Mouse (Mus musculus) heart, embryonic 12.5 days (tissue): ENCODE measurements around the gene Fam13c. TPM values are rescaled to one million over a fixed set of nuclear protein-coding genes. Genes with fewer than 3 reads are reported as not detected.
A peak's percentile ranks its signal among the peaks of the same experiment; 100 is the strongest.
"Not testable (repeated sequence)": the region's sequence is repeated elsewhere in the genome, so short reads cannot be mapped to it uniquely, and the experiment has no call there.

ENCODE experiments used
- ATAC-seq: fragments of 200-750 bp; cut with Nextera tagmentation; 2 replicates; pipeline ENCODE4 v1.8.0; 2017; ENCODE audit warnings: moderate TSS enrichment, moderate library complexity; ENCODE audit not compliant: insufficient number of reproducible peaks, low FRiP score
- H3K27ac ChIP-seq: fragments of 300-500 bp; sonication (generic); 2 replicates; pipeline ENCODE4 v1.5.1; 2016; ENCODE audit warnings: mild to moderate bottlenecking, moderate library complexity; ENCODE audit not compliant: poor library complexity, severe bottlenecking
- H3K27me3 ChIP-seq: fragments of 300-500 bp; sonication (generic); replicated peaks from 2 replicates; pipeline ENCODE4 v1.6.1; 2016; ENCODE audit warnings: mild to moderate bottlenecking, moderate library complexity
- H3K36me3 ChIP-seq: fragments of 300-500 bp; sonication (generic); 2 replicates; pipeline ENCODE4 v1.6.1; 2016; ENCODE audit warnings: mild to moderate bottlenecking, moderate library complexity
- H3K4me1 ChIP-seq: fragments of 300-500 bp; sonication (generic); replicated peaks from 2 replicates; pipeline ENCODE4 v1.6.1; 2016; ENCODE audit warnings: mild to moderate bottlenecking
- H3K4me2 ChIP-seq: fragments of 300-500 bp; sonication (generic); 2 replicates; pipeline ENCODE4 v1.6.1; 2016; ENCODE audit warnings: mild to moderate bottlenecking, moderate library complexity
- H3K4me3 ChIP-seq: fragments of 300-500 bp; sonication (generic); 2 replicates; pipeline ENCODE4 v1.5.1; 2016; ENCODE audit warnings: mild to moderate bottlenecking
- H3K9ac ChIP-seq: fragments of 300-500 bp; sonication (generic); 2 replicates; pipeline ENCODE4 v1.6.1; 2016; ENCODE audit warnings: mild to moderate bottlenecking, moderate library complexity
- H3K9me3 ChIP-seq: fragments of 300-500 bp; sonication (generic); replicated peaks from 2 replicates; pipeline ENCODE4 v1.6.1; 2016; ENCODE audit warnings: mild to moderate bottlenecking, moderate library complexity
- WGBS: fragments of 180-500 bp; shearing (Covaris S2); methylation state at CpG from one replicate; pipeline ENCODE4 v1.1.7; 2016; 5-methylcytosine and 5-hydroxymethylcytosine counted together
- polyA plus RNA-seq: library from polyadenylated mRNA; unstranded; fragments of >200 nt; fragmentation: Nextera tagmentation; extraction: Ambion mirVana; gene quantifications from 2 replicates; pipeline ENCODE4 v1.2.1, GENCODE M21; 2016

The Fam13c gene
- polyA plus RNA-seq, 1 experiment from 2014 or later: 10.0 TPM

DNA sequence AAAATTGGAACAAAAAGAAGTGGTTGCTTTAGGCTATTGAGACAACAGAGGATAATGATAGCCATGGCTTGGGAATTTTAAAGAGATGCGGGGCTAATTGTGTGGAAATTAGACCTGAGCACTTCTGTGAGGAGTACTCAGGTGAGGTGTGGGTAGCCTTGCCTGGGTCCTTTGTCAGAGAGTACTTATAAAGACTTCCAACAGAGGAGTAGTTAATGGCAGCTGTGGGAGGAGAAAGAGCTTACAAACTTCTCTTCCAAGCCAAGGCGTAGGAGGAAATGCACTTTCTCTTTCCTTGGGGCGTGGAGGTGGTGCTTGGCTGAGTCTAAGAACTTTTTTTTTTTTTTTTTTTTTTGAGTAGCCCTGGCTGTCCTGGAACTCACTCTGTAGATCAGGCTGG, 6.9 kb upstream of the Fam13c start:
- Histone ChIP-seq H3K4me3 (no peak overlapping the region), H3K9ac (no peak overlapping the region), H3K4me1 (no peaks in the 10 kb centered on the region; the same call in 1 of the 2 replicates), H3K27me3 (no peaks in the 10 kb centered on the region), H3K9me3 (peaks cover 5% of the 10 kb centered on the region; the same call in 1 of the 2 replicates), H3K27ac (no peak overlapping the region), H3K36me3 (no peaks in the 10 kb centered on the region), H3K4me2 (no peak overlapping the region)
- no peak for ATAC-seq
- WGBS: 66% methylated on average over 3 of the region's 3 CpGs

DNA sequence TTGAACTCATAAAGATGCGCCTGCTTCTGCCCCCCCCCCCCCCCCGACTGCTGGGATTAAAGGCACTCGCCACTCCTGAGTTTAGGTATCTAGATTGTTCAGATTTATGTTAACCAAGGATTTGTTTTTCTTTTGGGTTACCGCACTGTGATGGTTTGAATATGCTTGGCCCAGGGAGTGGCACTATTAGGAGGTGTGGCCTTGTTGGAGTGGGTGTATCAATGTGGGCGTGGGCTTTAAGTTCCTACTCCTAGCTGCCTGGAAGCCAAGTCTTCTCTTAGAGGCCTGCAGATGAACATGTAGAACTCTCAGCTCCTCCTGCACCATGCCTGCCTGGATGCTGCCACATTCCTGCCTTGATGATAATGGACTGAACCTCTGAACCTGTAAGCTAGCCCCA, 6.5 kb upstream of the Fam13c start:
- H3K27ac ChIP-seq, H3K9me3 ChIP-seq, H3K36me3 ChIP-seq, H3K4me3 ChIP-seq, ATAC-seq, H3K9ac ChIP-seq, H3K4me1 ChIP-seq, H3K27me3 ChIP-seq, H3K4me2 ChIP-seq: not testable (repeated sequence)
- 81% methylated on average over 5 of the region's 5 CpGs for WGBS

DNA sequence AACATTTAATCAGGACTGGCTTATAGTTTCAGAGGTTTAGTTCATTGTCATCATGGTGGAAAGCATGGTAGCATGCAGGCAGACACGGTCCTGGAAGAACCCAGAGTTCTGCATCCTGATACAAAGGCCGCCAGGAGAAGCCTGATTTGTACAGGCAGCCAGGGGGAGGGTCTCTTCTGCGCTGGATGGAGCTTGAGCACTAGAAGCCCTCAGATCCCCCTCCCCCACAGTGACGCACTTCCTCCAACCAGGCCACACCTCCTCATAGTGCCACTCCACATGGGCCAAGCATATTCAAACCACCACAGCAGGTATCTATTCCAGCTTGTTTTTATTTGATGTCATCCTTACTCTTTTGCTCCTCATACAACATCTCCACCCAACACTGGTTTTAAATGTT, 3.6 kb upstream of the Fam13c start:
- no peak overlapping the region for H3K4me2 ChIP-seq
- no peak overlapping the region for H3K9ac ChIP-seq
- 84% methylated on average over 4 of the region's 4 CpGs for WGBS
- no peak for ATAC-seq
- H3K4me1 ChIP-seq: peaks cover 7% of the 10 kb centered on the region; the same call in 1 of the 2 replicates
- H3K27ac ChIP-seq: peak overlapping the region; percentile 28; the same call in 1 of the 2 replicates
- H3K4me3 ChIP-seq: no peak overlapping the region
- H3K36me3 ChIP-seq: no peaks in the 10 kb centered on the region
- peaks cover 5% of the 10 kb centered on the region; the same call in 1 of the 2 replicates for H3K9me3 ChIP-seq
- no peaks in the 10 kb centered on the region for H3K27me3 ChIP-seq

DNA sequence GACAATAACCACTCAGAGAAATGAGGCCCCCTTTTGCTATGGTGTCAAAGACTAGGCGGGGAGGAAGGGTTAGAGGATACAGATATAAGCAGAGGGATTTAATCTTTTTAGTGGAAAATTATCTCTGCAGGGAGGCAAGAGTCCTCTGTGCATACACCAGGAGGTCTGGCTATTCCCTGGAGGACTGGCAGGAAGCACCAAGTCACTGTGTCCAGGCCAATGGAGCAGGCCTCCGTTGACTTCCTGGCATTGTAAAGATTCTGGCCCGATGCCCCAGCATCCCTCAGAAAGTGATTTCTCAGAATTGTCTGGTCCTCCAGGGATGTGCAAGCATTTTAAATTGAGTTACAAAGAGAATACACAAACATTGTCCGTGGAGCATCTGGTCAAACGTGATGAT, 3.0 kb upstream of the Fam13c start:
- Histone ChIP-seq H3K36me3 (no peaks in the 10 kb centered on the region), H3K9me3 (peaks cover 5% of the 10 kb centered on the region; the same call in 1 of the 2 replicates), H3K4me3 (no peak overlapping the region), H3K27ac (0 out of 2 replicates have a peak overlapping the region, but pooled peaks have one; percentile 26), H3K27me3 (no peaks in the 10 kb centered on the region), H3K4me2 (no peak overlapping the region), H3K9ac (no peak overlapping the region), H3K4me1 (peaks cover 7% of the 10 kb centered on the region; the same call in 1 of the 2 replicates)
- ATAC-seq: peak; percentile 73
- 60% methylated on average over 5 of the region's 5 CpGs for WGBS

DNA sequence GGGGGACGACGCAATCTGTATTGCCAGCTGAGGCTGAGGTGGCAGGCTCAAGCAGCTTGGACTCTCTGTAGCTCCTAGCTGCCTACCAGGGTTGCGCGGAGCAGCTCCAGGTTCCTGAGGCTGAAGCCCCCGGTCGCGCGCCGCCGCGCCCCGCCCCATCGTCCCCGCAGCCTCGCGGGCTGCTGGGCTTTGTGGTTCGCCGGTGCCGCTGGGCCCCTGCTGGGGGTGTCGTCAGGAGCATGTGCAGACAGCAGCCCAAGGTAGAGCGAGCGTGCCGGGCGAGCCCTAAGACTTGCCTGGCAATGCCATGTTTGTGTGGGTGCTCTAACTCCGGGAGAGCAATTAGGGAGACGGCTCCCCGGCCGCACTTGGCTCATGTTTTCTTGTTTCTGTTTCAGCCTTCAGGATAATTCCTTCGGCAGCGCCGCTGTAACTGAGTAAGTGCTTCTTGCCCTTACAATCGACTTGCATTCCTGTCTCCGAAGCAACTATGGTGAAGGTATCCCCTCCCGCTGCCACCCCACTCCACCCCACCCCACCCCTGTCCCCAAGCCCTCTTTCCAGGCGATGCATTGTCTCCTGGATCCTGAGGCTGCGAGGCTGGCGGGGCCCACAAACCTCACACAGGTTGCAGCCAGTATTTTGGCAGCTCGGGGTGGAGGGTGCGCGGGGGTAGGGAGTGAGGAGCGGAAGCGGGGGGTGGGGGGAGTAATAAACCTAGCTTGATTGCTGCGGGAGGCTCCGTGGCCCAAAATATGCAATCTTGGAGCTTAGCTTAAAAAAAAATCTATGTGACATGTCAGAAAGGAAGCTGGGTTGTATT, 569 bp downstream of the Fam13c start:
- Histone ChIP-seq H3K4me1 (peaks cover 7% of the 10 kb centered on the region), H3K9ac (peak overlapping the region; percentile 78), H3K9me3 (no peaks in the 10 kb centered on the region; the same call in 1 of the 2 replicates), H3K27ac (peak overlapping the region; percentile 81), H3K4me3 (peak overlapping the region; percentile 67), H3K27me3 (no peaks in the 10 kb centered on the region), H3K36me3 (no peaks in the 10 kb centered on the region), H3K4me2 (peak overlapping the region; percentile 94)
- 1% methylated on average over 44 of the region's 44 CpGs for WGBS
- ATAC-seq: peak; percentile 65

DNA sequence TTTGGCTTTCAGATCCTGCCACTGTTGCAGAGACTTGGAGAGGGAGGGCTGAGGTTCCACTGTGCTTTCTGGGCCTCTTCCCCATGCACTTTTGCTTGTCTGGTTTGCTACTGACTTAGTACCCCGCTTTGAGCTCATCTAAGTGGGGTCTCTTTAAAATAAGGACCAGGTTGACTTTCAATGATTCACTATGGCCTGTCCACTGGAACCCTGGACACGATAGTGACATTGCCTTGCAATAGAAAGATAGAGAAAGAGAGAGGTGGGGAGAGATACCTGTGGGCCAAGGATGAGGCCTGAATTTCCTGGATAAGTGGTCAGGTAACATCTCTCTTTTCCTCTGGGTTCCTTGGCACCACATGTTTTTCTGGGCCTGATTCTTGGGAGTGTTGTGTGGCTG, 1.9 kb downstream of the Fam13c start:
- Histone ChIP-seq H3K9me3 (no peaks in the 10 kb centered on the region), H3K27me3 (no peaks in the 10 kb centered on the region), H3K4me1 (peaks cover 7% of the 10 kb centered on the region), H3K36me3 (no peaks in the 10 kb centered on the region), H3K27ac (no peak overlapping the region), H3K4me2 (peak overlapping the region; percentile 94), H3K9ac (no peak overlapping the region), H3K4me3 (peak overlapping the region; percentile 67; the same call in 1 of the 2 replicates)
- 85% methylated on average over 2 of the region's 2 CpGs for WGBS
- no peak for ATAC-seq

DNA sequence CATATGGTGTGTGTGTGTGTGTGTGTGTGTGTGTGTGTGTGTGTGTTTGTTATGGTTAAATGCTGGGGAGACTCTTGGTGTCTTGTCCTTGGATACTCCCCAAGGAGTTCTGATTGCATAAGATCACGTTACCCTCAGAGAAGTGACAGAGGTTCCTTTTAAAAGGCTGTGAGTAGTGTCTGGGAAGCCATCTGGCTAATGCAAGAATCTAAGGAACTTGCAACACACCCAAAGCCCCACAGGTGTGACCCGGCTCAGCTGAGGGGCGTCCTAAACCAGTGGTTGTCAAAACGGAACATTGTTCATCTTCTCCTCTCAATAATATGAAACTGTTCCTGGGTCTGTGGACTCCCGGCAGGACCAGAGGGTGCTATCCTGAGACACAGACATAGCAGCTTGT, 2.3 kb downstream of the Fam13c start:
- WGBS: 81% methylated on average over 5 of the region's 5 CpGs
- no peak for ATAC-seq
- Histone ChIP-seq H3K9me3 (no peaks in the 10 kb centered on the region), H3K36me3 (0 out of 2 replicates have a peak, but pooled peaks cover 4% of the 10 kb centered on the region), H3K27ac (no peak overlapping the region), H3K27me3 (no peaks in the 10 kb centered on the region), H3K9ac (no peak overlapping the region), H3K4me2 (peak overlapping the region; percentile 94), H3K4me3 (no peak overlapping the region), H3K4me1 (peaks cover 7% of the 10 kb centered on the region)

DNA sequence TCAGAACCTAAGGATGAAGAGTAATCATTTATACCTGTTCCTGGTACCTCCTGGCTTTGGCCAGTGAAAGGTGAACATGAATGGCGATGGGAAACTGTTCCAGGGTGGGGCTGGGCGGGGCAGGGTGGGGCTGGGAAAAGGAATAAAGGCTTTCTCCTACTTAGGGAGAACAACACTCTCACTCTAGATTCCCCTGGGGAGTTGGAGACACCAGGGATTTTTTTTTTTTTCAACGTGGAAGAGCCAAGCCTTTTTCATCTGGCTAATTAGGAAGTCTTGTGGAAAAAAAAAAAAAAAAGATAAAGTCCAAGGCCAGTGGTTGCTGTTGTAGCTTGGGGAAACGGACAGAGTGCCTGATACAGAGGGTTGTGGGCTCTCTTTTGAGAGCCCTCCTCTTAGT, 7.5 kb downstream of the Fam13c start:
- H3K9me3 ChIP-seq: no peaks in the 10 kb centered on the region
- H3K36me3 ChIP-seq: peaks cover 9% of the 10 kb centered on the region
- 59% methylated on average over 4 of the region's 4 CpGs for WGBS
- H3K9ac ChIP-seq: no peak overlapping the region
- no peaks in the 10 kb centered on the region for H3K27me3 ChIP-seq
- H3K4me2 ChIP-seq: no peak overlapping the region
- no peak overlapping the region for H3K4me3 ChIP-seq
- no peak overlapping the region for H3K27ac ChIP-seq
- H3K4me1 ChIP-seq: no peaks in the 10 kb centered on the region; the same call in 1 of the 2 replicates
- no peak for ATAC-seq

DNA sequence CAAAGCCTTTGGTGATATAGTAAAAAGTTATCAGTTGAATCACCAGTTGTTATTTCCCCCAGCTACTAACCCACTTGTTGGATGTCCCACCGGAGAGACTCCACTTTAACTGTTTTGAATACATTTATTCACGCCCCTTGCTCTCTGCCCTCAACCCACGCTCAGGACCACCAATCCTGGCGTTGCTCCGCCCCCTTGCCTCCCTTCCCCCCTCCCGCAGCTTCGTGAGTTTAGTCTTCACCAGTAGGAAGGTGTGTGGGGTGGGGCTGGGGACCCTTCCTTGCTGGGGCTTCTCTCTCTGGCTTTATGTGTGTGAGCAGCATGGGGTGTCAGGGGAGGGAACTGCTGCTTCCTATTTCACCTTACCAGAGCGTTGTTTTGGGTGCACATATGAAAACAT, 8.9 kb downstream of the Fam13c start:
- no peak for ATAC-seq
- Histone ChIP-seq H3K4me1 (no peaks in the 10 kb centered on the region), H3K36me3 (peaks cover 10% of the 10 kb centered on the region), H3K9me3 (no peaks in the 10 kb centered on the region), H3K4me2 (peak overlapping the region; percentile 50), H3K27me3 (no peaks in the 10 kb centered on the region), H3K9ac (no peak overlapping the region), H3K4me3 (peak overlapping the region; percentile 15; the same call in 1 of the 2 replicates), H3K27ac (no peak overlapping the region)
- WGBS: 27% methylated on average over 8 of the region's 8 CpGs

DNA sequence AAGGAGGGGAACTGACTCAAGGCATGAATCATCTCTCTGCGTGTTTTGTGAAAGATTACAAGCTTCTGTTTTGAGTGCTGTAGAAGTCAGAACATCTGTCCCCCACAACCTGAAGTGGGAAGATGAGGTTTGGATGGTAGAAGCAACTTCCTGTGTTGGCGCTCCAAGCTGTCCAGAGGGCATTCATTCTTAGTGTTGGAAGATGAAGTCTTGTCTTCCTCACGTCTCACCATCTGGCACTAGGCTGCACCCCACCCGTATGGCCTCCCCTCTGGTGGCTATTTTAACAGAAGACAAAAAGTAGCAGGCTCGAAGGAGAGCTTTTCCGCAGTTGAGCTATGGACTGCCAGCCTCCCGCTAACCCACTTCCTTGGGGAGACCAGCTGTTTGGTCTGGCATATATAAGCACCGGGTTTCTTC, 15.6 kb downstream of the Fam13c start:
- Histone ChIP-seq H3K27ac (no peak overlapping the region), H3K4me2 (no peak overlapping the region), H3K9ac (no peak overlapping the region), H3K27me3 (no peaks in the 10 kb centered on the region), H3K4me3 (no peak overlapping the region), H3K4me1 (no peaks in the 10 kb centered on the region), H3K9me3 (peaks cover 5% of the 10 kb centered on the region; the same call in 1 of the 2 replicates), H3K36me3 (peaks cover 34% of the 10 kb centered on the region)
- ATAC-seq: no peak
- WGBS: 87% methylated on average over 8 of the region's 8 CpGs

DNA sequence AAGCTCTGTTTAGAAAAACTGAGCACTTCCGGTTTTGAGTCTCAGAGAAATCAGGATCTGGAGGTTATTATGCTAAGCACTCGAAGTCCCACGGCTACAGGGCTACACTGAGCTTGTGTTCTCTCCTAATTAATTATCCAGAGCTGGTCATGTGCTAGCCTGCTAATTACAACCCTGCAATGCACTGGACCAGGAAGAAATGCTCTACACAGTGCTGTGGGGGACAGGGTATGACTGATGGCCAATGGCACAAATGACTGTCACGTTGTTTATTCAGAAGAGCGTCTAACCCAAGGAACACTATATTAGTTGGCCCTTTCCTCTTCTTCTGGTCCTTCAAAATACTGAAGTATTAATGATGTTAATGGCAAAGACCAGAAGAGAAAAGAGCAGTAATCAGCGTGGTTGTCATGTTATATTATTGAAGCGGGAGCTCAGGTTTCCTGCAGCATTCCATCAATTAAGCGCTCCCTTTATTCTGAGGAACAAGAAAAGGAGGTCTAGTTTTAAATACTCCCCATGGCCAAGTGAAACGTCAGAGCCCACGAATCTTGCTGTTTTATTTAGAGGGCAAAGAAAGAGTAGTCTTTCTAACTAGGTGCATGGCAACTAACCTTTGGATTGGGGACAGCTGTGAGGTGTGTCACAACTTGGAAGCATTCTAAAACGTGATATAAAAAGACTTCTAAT, 18.4 kb downstream of the Fam13c start:
- WGBS: 71% methylated on average over 11 of the region's 11 CpGs
- no peak overlapping the region for H3K27ac ChIP-seq
- no peak overlapping the region for H3K9ac ChIP-seq
- no peak overlapping the region for H3K4me3 ChIP-seq
- H3K27me3 ChIP-seq: no peaks in the 10 kb centered on the region
- ATAC-seq: no peak
- no peaks in the 10 kb centered on the region for H3K4me1 ChIP-seq
- H3K9me3 ChIP-seq: peaks cover 5% of the 10 kb centered on the region; the same call in 1 of the 2 replicates
- no peak overlapping the region for H3K4me2 ChIP-seq
- peaks cover 39% of the 10 kb centered on the region for H3K36me3 ChIP-seq
